Mouse (Mus musculus): ENCODE data around the gene Pdss2.
"Not testable (repeated sequence)": the region's sequence is repeated elsewhere in the genome, so short reads cannot be mapped to it uniquely, and the experiment has no call there.

Pdss2 gene

GRCm38 (mm10) chr10:43244262-43244806 is 23.0 kb downstream of the Pdss2 start:
- DNase-seq = no peak

GRCm38 (mm10) chr10:43245461-43246200 is 24.3 kb downstream of the Pdss2 start:
- no peak for DNase-seq

- no peak for DNase-seq
These were observed 26.7 kb downstream of the Pdss2 start for GRCm38 (mm10) chr10:43247994-43248393.

DNA sequence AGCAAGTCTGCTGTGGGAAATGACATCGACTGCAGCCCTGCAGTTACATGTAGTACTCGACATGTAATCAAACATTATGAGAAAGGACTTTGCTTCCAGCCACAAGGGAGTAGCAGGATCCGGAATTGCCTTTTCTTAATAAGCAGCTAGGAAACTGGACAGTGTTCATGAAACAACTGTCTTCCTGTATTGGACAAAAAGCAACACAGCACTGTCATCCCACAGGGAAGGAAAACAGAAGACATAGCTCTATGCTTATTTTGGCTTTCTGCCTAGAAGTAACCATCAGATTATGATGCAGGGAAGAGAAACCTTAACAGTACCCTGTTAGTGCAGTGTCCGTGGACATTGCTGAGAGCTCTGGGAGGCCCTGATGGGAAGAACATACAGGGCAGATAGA is 31.0 kb downstream of the Pdss2 start:
- no peak for DNase-seq

DNA sequence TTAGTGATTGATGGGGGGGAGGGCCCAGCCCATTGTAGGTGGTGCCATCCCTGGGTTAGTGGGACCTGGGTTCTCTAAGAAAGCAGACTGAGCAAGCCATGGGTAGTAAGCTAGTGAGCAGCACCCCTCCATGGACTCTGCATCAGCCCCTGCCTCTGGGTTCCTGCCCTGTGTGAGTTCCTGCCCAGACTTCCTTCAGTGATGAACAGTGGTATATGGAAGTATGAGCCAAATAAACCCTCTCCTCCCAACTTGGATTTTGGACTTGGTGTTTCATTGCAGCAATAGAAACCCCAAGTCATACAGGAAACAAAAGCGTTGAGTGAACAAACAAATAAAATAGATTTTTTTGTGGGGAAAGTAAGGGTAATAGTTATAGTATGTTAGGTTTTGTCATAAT is 35.7 kb downstream of the Pdss2 start:
- DNase-seq = not testable (repeated sequence)

GRCm38 (mm10) chr10:43257500-43257899 is 36.2 kb downstream of the Pdss2 start:
- not testable (repeated sequence) for DNase-seq

GRCm38 (mm10) chr10:43271318-43271717 is 50.0 kb downstream of the Pdss2 start:
- no peak for DNase-seq

- DNase-seq = no peak
These were observed 51.1 kb downstream of the Pdss2 start for GRCm38 (mm10) chr10:43272381-43272780.

DNA sequence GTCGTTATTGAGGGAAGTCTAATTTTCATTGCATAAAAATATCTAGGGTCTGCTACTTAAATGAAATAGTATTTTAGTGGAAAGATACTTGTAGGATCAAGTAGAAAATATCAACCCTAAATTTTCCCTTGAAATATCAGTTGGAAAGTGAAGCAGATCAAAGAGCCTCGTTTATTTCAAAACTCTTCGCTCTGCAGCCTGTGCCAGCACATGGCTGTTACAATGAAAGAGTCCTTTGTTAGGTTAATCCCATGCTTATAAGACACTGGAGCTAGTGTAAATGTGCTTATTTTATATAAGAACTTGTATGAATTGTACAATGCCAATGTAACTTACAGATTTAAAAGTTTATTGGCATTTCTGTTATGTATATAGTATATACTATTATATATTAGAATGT is 51.8 kb downstream of the Pdss2 start:
- no peak for DNase-seq

- DNase-seq = no peak
These were observed 54.2 kb downstream of the Pdss2 start for GRCm38 (mm10) chr10:43275446-43275845.

DNA sequence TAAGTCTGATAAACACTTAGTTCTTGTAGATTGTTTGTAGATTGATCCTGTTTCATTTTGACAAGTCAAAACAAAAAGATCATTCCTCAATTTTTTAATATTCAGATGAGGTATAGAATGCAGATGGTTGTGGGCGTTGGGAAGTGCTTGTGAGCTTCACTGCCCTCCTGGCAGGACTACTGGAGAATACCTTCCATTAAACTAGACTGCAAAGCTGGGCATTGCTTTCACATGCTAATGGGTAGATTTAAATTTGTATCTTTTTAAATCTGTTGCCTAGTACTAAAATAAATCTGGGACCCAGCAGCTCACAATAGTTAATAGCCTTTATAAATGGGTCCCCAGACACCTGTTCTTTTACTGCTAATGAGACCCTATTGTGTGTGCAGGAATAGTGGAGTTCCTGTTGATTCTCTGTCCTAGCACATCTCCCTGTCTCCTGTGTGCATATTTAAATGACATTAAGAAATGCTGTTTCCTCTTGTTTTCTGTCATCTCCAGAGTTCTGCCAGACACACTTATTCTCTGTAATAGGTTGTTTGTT is 54.9 kb downstream of the Pdss2 start:
- DNase-seq = no peak

DNA sequence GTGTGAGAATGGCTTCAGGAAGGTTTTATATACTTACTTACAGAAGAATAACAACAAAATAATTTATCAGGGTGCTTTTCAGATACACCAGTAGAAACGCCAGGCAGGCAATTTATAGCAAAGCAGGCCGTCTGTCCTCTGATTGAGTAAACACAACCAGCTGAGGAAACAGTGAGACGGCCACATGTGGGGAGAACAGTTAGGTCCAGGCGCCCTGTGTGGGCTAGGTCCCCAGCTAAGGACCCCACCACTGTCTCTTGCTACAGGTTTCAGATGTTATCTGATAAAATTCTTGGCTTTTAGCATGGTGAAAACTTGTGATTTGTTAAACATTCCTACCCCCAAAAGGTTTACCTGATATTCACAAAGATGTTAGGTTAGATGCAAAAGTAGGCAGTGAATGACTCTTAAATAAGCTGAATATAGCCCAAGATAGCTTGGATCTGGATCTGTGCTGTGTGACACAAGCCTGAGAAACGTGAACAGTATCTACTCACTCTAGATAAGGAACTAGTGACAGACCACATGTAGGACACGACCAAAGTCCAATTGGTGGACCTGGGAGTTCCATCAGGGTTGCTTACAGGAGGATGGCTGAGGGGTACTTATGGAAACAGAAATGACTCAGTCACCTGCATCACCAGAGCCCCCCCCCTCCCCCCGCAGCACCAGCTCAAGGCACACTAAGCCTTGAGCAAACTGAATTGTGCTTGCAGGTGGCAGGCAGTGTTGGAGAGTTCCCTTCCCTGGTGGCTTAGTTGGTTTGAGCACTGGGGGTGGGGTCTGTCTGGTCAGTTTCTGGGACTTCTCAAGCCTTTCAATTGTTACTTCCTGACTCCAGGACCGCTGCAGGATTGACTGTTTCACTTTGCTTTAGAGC is 56.2 kb downstream of the Pdss2 start:
- no peak for DNase-seq

DNA sequence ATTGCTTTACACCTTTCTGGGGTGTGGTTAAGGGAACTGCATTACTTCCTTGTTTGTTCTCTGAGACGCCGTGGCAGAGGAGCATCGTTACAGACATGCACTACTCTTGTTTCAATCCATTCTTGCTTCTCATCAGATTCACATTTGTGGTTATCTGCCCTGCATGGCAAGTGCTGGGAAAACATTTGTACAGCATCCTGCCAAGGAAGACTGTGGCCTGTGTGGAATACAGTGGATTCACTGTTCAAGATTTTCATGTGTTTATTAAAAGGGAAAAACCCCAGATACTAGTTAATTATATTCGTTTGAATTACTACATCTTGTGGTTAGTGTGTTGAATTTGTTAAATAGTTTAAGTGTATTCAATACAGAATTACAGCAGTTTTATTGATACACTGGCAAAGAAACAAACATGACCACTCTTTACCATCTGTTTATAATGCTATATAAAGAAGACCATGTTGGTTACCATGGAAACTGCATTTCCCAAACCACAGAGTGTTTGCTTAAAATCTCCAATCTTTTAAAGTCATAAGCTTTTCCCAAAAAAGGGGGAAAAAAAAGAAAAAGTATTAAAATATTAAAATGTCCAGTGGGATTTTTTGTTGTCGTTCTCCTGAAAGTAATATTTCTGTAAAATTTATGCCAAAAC is 58.5 kb downstream of the Pdss2 start:
- no peak for DNase-seq

DNA sequence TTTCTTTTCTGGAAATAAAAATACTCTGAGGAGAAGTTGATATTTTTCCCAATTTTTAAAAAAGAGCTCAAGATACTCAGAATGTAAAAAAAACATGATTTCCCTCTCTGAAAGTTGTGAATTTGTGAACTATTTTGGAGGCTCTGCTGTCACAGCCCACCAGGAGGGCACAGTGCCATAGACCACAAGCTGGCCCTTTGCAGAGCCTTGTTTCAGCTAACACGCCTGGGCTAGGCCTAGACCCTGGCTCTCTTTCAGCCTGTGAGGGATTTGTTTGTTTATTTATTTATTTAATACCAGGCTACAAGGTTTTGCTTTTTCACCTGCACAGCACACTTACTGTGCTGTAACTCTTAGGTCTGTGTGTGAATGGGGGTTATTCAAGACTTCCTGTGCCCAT is 64.3 kb downstream of the Pdss2 start:
- DNase-seq = no peak

DNA sequence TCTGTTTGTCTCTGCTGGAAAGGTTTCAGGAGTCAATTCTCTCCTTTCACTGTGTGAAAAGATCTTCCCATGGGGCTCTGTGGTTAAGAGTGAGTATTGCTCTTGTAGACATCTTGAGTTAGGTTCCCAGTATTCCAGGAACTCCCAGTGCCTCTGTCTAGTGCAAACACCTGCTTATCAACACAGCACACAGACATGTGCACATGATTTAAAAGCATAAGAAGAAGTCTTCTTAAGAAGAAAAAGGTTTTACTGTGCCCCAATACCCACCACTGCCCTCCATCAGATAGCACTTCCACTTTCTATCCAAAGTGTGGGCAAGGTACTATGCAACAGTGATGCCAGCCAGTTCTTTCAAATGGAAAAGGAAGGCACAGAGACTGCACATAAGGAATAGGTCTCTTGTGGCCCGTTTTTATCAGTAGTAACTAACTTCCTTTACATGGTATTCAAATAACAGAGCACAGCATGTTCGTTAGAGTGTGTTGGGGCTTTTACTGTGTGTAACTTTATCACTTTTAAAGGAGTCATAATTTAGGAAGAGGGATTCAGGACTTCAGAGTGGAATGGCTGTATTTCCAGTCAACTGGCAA is 69.4 kb downstream of the Pdss2 start:
- no peak for DNase-seq

GRCm38 (mm10) chr10:43291333-43291736 is 70.0 kb downstream of the Pdss2 start:
- no peak for DNase-seq

- DNase-seq = no peak
These were observed 71.2 kb downstream of the Pdss2 start for GRCm38 (mm10) chr10:43292454-43292853.

GRCm38 (mm10) chr10:43294331-43294730 is 73.0 kb downstream of the Pdss2 start:
- DNase-seq = no peak

DNA sequence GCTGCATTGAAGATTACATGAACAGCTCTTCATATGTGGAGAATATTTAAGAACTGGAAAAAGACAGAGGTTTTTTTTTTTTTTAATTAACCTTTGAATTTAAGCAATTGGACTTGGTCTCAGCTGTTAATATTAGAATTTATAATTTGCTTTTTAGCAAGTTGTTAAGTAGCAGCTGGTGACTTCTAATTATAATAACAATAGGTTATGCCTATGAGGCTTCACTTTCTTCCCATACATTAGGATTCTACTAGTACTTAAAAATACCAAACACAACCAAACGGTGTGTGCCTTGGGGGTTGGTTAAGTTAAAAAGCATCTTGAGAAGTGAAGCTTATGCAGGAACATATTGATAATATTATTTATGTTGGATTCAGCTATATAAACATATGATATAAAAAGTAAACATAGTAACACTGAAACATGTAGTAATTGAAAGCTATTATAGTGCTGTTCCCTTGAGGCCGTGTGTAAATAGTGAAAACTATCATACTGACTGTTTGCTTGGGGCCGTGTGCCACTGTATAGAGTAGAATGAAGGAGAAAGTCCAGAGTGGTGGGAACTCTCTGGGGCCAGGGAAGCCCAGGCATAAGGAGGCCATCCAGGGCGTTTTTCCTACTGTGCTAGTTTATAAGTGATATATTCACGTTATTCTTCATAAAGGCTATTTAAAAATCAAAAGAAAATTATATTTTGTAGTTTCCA is 87.0 kb downstream of the Pdss2 start:
- no peak for DNase-seq

- no peak for DNase-seq
These were observed 89.6 kb downstream of the Pdss2 start for GRCm38 (mm10) chr10:43310781-43311392.

- no peak for DNase-seq
These were observed 90.9 kb downstream of the Pdss2 start for GRCm38 (mm10) chr10:43312211-43312610.

Measured in thymus, adult 18-20 months (tissue).